In the genomic region with DNA sequence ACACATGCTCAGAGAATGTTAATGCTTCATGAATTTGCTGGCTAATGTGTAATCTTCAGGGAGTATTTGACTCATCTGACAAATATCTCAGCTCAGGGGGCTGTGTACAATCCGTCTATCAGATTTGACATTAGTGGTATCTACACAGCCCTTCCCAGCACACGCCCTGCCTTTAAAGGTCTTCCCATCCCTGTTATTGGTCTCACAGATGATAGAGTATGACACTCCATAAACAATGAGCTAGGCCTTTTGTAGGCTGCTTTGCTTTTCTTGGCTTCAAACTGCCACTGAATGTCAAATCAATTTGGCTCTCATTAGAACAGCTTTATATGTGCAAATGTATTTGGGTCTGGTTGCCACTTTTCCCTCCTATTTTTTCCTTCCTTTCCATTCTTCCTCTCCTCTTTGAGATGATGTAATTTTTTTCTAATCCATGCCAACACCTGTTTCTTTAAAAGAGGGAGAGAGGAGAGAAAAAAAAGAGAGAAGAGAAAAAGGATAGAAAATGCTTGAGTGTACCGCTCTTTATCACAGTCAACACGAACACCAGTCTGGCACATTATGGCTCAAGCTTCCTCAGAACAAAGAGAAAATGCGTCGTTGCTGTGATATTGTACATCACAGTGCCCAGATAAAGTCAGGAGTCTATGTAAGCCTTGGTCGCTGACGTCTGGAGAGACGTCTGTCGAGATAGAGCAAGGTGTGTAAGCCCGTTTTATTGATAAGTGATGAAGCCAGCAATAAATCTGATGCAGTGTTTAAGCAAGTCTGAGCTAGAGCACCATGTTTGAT, we compare ENCODE assay signal across 19 mouse cellular contexts.
DNase-seq lines count a peak whose midpoint lies in the region; ATAC-seq and TF ChIP-seq lines count a peak whose summit lies in the region.
"Had no signal": no experiment of that assay in that cellular context is flagged by ENCODE, and none has a peak within 500 bp of the region (broad histone marks: within the 10 kb centered on the region; RNA-seq: fewer than 3 reads in every experiment).

No protein-coding gene starts in this region.

- H3K27me3 ChIP-seq in hindbrain, postnatal 0 days (ENCODE audit: insufficient read depth, low read length), result no peaks in the 10 kb centered on the region
- no peaks in the 10 kb centered on the region for H3K27me3 ChIP-seq in hindbrain, embryonic 16.5 days (replicated peaks; ENCODE audit: control insufficient read depth, insufficient read depth, low read length)
- no peaks in the 10 kb centered on the region for H3K27me3 ChIP-seq in stomach, embryonic 14.5 days (ENCODE audit: control insufficient read depth, insufficient read depth, low read length)
- H3K27me3 ChIP-seq in cerebellum, adult 2 months (ENCODE audit: control insufficient read depth, insufficient read depth, low read length), result no peaks in the 10 kb centered on the region; the same call in 1 of the 2 replicates
- H3K27me3 ChIP-seq: hindbrain, embryonic 15.5 days had no signal

- no peaks in the 10 kb centered on the region for H3K4me1 ChIP-seq in hindbrain, postnatal 0 days (ENCODE audit: insufficient read depth, low read length)
- no peaks in the 10 kb centered on the region for H3K4me1 ChIP-seq in hindbrain, embryonic 16.5 days (ENCODE audit: control insufficient read depth, insufficient read depth, low read depth, low read length)
- peaks cover 9% of the 10 kb centered on the region; the same call in 1 of the 2 replicates for H3K4me1 ChIP-seq in stomach, embryonic 14.5 days (ENCODE audit: control insufficient read depth, insufficient read depth, low read length)
- no peaks in the 10 kb centered on the region for H3K4me1 ChIP-seq in cerebellum, adult 2 months (ENCODE audit: control insufficient read depth, insufficient read depth, low read length)
- H3K4me1 ChIP-seq: hindbrain, embryonic 15.5 days had no signal

- no peak overlapping the region for H3K27ac ChIP-seq in hindbrain, postnatal 0 days
- H3K27ac ChIP-seq in hindbrain, embryonic 16.5 days (ENCODE audit: low read depth, low read length), result no peak overlapping the region
- peak overlapping the region; percentile 15; the same call in 1 of the 2 replicates for H3K27ac ChIP-seq in stomach, embryonic 14.5 days (ENCODE audit: low read length)
- no peak overlapping the region for H3K27ac ChIP-seq in cerebellum, adult 2 months (ENCODE audit: insufficient read depth, low read length)
- H3K27ac ChIP-seq: hindbrain, embryonic 15.5 days had no signal

- H3K4me3 ChIP-seq in hindbrain, postnatal 0 days (ENCODE audit: low read length), result no peak overlapping the region
- no peak overlapping the region for H3K4me3 ChIP-seq in hindbrain, embryonic 16.5 days (ENCODE audit: low read length)
- no peak overlapping the region for H3K4me3 ChIP-seq in stomach, embryonic 14.5 days (ENCODE audit: low read depth, low read length)
- H3K4me3 ChIP-seq in cerebellum, adult 2 months (replicated peaks; ENCODE audit: insufficient read depth, low read depth, low read length), result no peak overlapping the region
- H3K4me3 ChIP-seq: hindbrain, embryonic 15.5 days had no signal

- ATAC-seq in hindbrain, postnatal 0 days, result no peak
- no peak for ATAC-seq in hindbrain, embryonic 16.5 days
- no peak for ATAC-seq in stomach, embryonic 14.5 days (ENCODE audit: insufficient number of reproducible peaks, insufficient read depth, low FRiP score, low read depth)
- ATAC-seq: CD4-positive, CD25-positive, alpha-beta regulatory T cell, adult 4 months had no signal

- no peak for TF ChIP-seq POLR2A in cerebellum, adult 2 months (IDR thresholded peaks at IDR 0.05; ENCODE audit: borderline replicate concordance, insufficient read depth, low read length)

- no peak overlapping the region for H3K9ac ChIP-seq in hindbrain, postnatal 0 days (replicated peaks; ENCODE audit: low read length)
- H3K9ac ChIP-seq in hindbrain, embryonic 16.5 days (ENCODE audit: low read depth, low read length), result no peak overlapping the region
- no peak overlapping the region for H3K9ac ChIP-seq in stomach, embryonic 14.5 days (replicated peaks; ENCODE audit: low read depth, low read length)
- H3K9ac ChIP-seq: hindbrain, embryonic 15.5 days had no signal

- H3K4me2 ChIP-seq in hindbrain, postnatal 0 days (ENCODE audit: low read depth, low read length), result no peak overlapping the region
- H3K4me2 ChIP-seq in hindbrain, embryonic 16.5 days (ENCODE audit: low read length), result no peak overlapping the region
- H3K4me2 ChIP-seq in stomach, embryonic 14.5 days (replicated peaks; ENCODE audit: low read depth, low read length), result no peak overlapping the region
- H3K4me2 ChIP-seq: heart, embryonic 11.5 days; hindbrain, embryonic 15.5 days had no signal

- H3K9me3 ChIP-seq in hindbrain, postnatal 0 days (ENCODE audit: low read length), result no peaks in the 10 kb centered on the region
- H3K9me3 ChIP-seq in hindbrain, embryonic 16.5 days (ENCODE audit: control insufficient read depth, low read length), result no peaks in the 10 kb centered on the region
- H3K9me3 ChIP-seq in stomach, embryonic 14.5 days (ENCODE audit: control insufficient read depth, low read depth, low read length), result no peaks in the 10 kb centered on the region
- H3K9me3 ChIP-seq: G1E; hindbrain, embryonic 15.5 days had no signal

- no peaks in the 10 kb centered on the region for H3K36me3 ChIP-seq in hindbrain, postnatal 0 days (ENCODE audit: insufficient read depth, low read length)
- H3K36me3 ChIP-seq in hindbrain, embryonic 16.5 days (ENCODE audit: control insufficient read depth, insufficient read depth, low read length), result no peaks in the 10 kb centered on the region
- H3K36me3 ChIP-seq in stomach, embryonic 14.5 days (ENCODE audit: control insufficient read depth, insufficient read depth, low read length), result no peaks in the 10 kb centered on the region
- H3K36me3 ChIP-seq: G1E; hindbrain, embryonic 15.5 days had no signal

- TF ChIP-seq CTCF in hindbrain, postnatal 0 days (IDR thresholded peaks at IDR 0.05; ENCODE audit: low read depth), result no peak
- TF ChIP-seq CTCF in cerebellum, adult 2 months (IDR thresholded peaks at IDR 0.05; ENCODE audit: borderline replicate concordance, insufficient read depth, low read depth, low read length), result no peak

- WGBS in hindbrain, postnatal 0 days, result 75% methylated on average over 11 of the region's 11 CpGs
- WGBS in hindbrain, embryonic 16.5 days, result 77% methylated on average over 11 of the region's 11 CpGs
- 37% methylated on average over 11 of the region's 11 CpGs for WGBS in stomach, embryonic 14.5 days
- 54% methylated on average over 11 of the region's 11 CpGs for WGBS in cerebellum, adult 2 months

- DNase-seq in hindbrain, postnatal 0 days (ENCODE audit: low spot score), result peak; percentile 7
- DNase-seq in Muller cell, postnatal 12 days (ENCODE audit: inconsistent ontology term), result peak; percentile 69
- peak; percentile 18 for DNase-seq in adipocyte (ENCODE audit: low spot score)
- no peak for DNase-seq in cerebellum, adult 2 months
- DNase-seq in gastrocnemius, postnatal 10 days, result no peak
- DNase-seq: adrenal gland, postnatal 10 days; cerebellum, adult 8-10 months; gastrocnemius, postnatal 36 days; heart, postnatal 36 days; kidney, adult 2 months; kidney, postnatal 36 days; right cerebral cortex, adult 18-20 months; thymus, adult 2 months had no signal

Comparison
In these comparisons a context has a peak if more than half of its experiments do, and no peak if none do; other contexts are left out.
1. DNase-seq: peak in hindbrain, postnatal 0 days (single experiment), Muller cell, postnatal 12 days (single experiment) and adipocyte (single experiment); none in cerebellum, adult 2 months (0 of 2) and gastrocnemius, postnatal 10 days (single experiment).